Mouse (Mus musculus) erythroblast, adult 5-6 weeks (primary cell): Measurements from ENCODE around the gene Tmem150c. TPM values are rescaled to one million over a fixed set of nuclear protein-coding genes. Genes with fewer than 3 reads are reported as not detected.

Experiments
- ATAC-seq: replicated peaks from 2 replicates; pipeline ENCODE4 v1.8.0; 2016; ENCODE audit warnings: moderate number of reproducible peaks, mild to moderate bottlenecking, moderate TSS enrichment, inconsistent platforms; ENCODE audit not compliant: poor library complexity, low FRiP score, severe bottlenecking
- total RNA-seq, 2 experiments: library from RNA; stranded (forward) in 1 of 2; stranded (reverse) in 1 of 2; fragments of 150-400 nt in 1 of 2; fragments of 200-764, 138-1000 nt in 1 of 2; gene quantifications; 2 replicates each; pipeline versions ENCODE4 v1.2.3 to v1.2.4; 2015 to 2017; ENCODE audit warnings: low replicate concordance in 2 of 2

The Tmem150c gene
- total RNA-seq, 2 experiments from 2014 or later: not detected

DNA sequence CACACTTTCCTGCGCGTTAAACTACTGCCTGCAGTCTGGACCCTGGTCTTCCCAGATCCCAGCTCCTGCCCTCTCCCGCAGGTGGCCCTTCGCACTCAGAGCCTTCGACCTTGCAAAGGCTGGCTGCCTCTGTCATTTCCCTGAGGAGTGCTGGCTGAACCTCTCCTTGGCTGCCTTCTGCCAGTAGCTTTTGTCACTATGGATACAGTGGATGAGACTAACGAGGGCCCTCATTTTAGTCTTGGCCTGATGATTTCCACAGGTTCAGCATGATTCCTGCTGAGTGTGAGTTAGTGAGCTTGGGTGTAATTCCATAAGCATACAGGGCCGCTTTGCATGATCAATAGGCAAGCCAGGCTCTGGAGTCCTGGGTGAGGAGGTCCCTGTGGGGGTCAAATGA, 16.0 kb upstream of the Tmem150c start:
- no peak for ATAC-seq

DNA sequence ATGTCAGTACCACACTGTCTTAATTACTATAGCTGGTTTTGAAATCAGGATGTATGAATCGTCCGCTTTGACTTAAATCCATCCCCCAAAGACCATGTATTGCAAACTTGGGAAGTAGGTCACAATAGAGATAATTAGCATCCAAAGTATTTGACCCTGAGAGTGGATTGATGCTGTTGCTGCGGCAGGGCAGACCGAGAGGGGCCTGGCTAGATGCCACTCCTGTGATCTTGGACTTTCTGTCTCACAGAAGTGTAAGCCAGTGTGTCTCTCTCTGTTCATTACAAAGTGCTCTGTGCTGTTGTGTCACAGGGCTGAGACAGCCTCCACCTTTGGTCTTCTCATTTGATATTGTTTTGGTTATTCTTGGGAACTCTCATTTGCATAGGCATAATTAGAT, 12.5 kb upstream of the Tmem150c start:
- no peak for ATAC-seq

GRCm38 (mm10) chr5:100166591-100167491, 7.2 kb upstream of the Tmem150c start:
- ATAC-seq: no peak

DNA sequence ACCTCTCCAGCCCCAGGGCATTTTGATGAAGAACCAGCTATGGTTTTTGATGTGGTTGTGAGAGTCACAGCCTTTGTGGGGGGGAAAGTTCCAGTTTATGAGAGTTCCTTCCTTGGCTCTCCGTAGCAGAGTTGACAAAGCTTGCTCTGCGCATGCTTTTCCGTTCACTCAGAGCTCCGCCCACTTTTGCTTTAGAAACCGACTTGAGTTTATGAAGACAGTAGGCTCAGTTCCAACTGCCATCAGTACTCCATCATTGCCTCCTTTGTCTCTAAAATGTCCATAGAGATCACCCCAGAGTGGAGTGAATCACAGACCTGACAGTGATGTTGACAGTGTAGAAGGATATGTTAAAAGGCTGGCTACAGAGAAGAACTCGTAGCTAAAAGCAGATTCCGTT, 3.8 kb upstream of the Tmem150c start:
- no peak for ATAC-seq

- no peak for ATAC-seq
Observed at GRCm38 (mm10) chr5:100162857-100163256, 3.2 kb upstream of the Tmem150c start.

GRCm38 (mm10) chr5:100162053-100162452, 2.4 kb upstream of the Tmem150c start:
- ATAC-seq: no peak

- ATAC-seq: no peak
Observed at GRCm38 (mm10) chr5:100158791-100159637, 594 bp downstream of the Tmem150c start.

GRCm38 (mm10) chr5:100158301-100158700, 1.3 kb downstream of the Tmem150c start:
- ATAC-seq: no peak

GRCm38 (mm10) chr5:100155646-100156045, 4.0 kb downstream of the Tmem150c start:
- ATAC-seq: no peak

DNA sequence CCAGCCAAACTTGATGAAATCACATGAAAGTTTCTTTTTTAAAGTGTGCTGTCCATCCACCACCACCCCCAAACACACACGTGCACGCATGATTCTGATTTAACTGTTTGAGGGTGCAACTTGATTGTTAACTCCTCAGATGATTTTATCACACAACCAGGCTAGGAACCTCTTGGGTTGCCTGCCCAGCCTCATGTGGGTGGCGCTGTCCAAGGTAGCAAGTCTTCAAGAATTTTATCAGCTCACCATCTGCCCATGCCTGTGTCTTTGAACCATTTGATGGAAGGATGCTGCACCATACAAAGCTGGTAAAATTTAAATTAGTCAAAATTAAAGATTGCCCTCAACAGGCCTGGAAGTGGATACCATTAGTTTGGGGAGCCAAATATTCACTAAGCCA, 9.6 kb downstream of the Tmem150c start:
- ATAC-seq: no peak

- no peak for ATAC-seq
Observed at GRCm38 (mm10) chr5:100144836-100145235, 14.8 kb downstream of the Tmem150c start.

- no peak for ATAC-seq
Observed at GRCm38 (mm10) chr5:100127283-100127682, 32.3 kb downstream of the Tmem150c start.

DNA sequence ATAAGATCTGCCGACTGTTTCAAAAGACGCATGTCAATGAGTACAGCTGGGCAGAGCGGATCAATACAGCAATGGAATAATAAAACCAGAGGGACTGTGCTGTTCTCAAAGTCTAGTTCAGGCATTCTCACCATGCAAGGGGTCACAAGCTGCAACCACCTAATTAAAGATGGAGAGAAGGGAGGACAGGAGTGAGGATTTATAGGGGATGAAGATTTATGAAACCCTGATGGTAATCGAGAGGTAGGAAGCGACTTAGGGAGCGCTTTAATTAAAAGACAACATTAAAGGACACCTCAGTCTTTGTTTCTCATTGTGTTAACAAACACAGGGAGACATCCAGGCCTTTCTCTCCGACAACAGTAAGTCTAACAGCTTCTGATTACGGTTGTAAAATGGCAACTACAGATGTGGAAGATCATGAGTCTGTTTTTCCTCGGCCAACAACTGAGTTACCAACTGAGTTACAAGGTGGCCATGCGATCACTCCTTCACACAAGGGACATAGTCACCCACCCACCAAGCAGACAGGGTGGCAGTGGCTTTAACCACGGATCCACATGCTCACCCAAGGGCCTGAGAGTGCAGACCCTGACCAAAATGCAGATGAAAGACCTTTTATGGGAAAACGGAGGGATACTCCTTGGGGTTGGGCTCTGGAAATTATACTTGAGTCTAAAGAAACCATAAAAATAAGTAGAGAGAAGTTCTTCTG, 34.0 kb downstream of the Tmem150c start:
- no peak for ATAC-seq

DNA sequence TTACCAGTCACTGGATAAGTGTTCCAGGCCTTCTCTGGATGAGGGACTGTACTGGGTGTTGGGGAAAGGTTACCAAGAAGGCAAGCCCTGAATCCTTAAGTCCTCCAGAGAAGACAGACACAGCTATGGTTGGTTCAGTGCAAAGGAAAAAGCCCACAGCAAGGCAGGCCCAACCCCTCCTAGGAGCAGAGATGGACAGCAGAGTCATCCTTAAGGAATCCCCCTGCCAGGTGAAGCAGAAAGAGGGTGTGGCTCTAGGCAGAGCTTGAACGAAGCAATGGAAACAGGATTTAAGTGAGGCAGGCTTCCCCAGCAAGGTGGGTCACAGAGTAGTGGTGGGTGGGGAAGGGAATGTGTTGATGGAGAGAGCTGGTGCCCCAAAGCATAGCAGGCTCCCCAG, 35.1 kb downstream of the Tmem150c start:
- ATAC-seq: no peak

DNA sequence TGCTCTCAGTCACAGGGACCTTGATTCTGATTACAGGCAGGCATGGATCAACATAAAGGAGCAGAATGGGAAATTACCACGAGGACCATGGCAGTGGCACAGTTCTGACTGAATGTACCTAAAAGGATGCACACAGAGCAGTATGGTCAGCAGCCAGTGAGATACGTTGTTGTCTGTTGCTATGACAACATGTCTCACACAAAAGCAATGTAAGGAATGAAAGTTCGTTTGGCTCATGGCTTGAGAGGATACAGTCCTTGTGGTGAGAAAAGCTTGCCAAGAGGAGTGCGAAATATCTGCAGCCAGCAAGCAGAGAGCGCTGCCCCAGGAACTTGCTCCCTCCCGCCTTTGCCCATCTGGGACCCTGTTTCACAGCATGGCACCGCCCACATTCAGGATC, 36.3 kb downstream of the Tmem150c start:
- ATAC-seq: no peak

DNA sequence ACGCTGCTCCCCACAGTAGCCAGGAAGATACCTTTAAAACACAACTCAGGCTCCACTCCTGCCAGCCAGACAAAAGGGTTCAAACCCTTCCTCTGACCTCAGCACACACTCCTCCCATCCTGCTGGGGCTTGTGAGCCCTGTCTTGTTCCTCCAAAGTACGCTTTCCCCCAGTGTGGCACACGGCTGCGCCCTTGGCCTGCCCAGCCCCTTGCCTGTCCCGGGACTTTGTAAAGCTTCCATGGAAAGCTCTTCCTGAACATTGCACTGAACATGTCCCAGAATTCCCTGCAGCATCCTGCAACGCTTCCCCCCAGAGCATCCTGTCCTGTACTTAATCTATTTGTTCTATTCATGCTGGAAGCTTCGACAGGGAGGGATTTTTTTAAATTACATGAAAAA, 38.4 kb downstream of the Tmem150c start:
- ATAC-seq: no peak

GRCm38 (mm10) chr5:100120711-100121141, 38.9 kb downstream of the Tmem150c start:
- no peak for ATAC-seq

DNA sequence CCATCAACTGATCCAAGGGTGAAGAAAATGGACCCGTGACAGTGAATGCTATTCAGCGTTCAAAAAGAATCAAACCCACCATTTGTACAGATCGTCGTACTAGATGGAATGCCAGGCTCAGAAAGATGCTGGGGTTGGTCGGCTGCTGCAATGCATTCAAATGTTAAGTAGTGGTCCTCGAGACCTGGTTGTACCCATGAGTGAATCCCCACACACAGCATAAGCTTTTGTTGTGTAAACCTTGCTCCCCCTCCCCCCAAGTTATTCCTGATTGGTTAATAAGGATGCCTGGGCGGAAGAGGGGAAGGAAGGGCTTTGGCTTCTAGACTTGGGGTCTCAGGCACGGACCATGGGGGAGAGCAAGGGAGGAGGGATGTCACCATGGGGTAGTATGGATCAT, 40.3 kb downstream of the Tmem150c start:
- no peak for ATAC-seq

- no peak for ATAC-seq
Observed at GRCm38 (mm10) chr5:100113403-100113802, 46.2 kb downstream of the Tmem150c start.

DNA sequence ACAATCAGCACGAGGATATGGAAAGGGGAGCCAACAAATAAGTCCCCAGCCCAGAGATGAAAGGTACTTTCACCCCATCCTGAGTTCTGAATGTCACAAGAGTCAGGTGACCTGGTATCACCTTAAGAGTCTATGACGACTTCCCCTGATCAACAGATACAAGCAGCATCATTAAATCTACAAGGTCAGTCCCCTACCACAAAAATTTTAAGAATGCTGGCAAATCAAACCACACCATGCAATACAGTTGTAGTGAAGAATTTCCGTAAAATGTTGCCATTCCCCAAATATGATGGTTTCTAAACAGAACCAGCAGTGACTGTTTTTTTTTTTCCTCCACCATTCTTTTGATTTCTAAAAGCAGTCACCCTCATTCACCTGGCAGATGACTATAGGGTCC, 49.0 kb downstream of the Tmem150c start:
- ATAC-seq: no peak
